Mouse (Mus musculus): ENCODE results near the gene Hdac7.

Hdac7 gene

DNA sequence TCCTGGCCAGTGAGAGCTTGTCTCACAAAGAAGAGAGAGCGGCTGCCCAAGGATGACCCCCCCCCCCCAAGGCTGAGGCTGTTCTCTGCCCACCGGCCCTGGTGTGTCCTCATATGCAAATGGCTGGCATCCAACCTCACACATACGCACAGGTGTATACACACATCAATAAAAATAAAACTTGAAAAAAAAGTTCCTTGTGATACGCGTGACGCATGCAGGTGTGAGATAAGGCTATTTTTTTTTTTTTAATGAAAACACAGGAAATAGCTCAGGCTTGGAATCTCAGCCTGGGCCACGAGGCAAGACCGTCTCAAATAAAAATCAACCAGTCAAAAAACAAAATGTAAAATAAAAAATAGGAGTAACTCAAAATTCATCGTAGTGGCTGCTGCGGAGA, 98.0 kb downstream of the Hdac7 start:
- DNase-seq (ENCODE audit: low read depth, low spot score), result no peak

DNA sequence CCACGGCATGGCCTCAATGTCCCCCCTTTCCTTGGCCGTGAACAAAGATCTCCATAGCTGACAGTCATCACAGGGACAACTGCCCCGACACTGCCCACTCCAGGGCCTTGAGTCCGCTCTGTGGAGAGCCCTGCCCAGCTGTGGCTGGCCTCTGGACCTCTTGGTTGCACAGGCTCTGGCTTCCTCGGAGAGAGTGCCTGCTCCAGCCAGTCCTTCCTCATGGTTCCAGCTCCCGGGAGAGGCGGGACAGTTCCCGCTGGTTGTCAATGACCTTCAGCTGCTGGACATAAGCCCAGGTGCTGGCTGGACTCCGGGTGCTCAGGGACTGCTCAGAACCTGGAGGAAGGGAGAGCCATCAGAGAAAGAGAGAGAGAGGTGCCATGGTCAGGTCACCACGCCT, 99.0 kb downstream of the Hdac7 start:
- no peak for DNase-seq (ENCODE audit: low read depth, low spot score)

DNA sequence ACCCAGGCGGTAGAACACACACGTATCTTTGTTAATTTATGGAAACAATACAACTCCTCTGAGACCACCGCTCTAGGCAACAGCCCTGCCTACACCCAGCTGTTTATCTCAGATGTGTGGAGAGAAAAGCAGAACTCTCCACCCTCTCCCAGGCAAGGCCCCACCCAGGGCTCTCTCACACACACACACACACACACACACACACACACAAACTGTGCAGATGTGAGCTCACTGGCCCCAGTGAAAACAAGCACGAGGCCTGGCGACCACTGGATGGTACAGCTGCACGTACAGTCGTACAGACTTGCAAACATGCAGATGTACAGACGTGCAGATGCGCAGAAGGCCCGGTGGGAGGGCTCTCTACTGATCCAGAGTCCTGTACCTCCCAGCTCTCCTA, 99.4 kb downstream of the Hdac7 start:
- DNase-seq (ENCODE audit: low read depth, low spot score), result no peak

DNA sequence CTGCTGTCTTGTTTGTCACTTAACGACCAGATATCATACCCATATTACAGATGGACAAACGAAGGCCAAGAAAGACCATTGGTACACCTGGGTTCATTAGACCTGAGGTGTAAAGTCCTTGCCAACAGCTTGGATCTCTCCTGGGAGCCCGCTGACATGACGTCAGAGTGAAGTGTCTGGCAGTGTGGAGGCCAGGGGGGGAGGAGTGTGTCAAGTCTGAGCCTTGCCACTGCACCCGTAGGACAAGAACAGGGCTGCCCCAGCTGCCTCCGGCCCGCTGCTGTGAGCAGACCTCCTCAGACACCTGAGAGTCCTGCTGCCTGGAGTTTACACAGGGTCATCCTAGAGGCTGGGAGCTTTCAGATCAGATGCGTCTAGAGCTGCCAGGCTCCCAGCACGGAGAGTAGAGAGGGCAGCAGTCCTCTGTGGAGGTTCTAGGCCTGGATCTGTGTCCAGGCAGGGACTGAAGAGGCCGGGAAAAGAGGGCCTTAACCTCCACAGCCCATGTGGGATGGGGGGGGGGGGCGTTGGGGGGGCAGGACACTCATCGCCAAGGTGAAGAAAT, 100.3 kb downstream of the Hdac7 start:
- DNase-seq (ENCODE audit: low read depth, low spot score), result no peak

DNA sequence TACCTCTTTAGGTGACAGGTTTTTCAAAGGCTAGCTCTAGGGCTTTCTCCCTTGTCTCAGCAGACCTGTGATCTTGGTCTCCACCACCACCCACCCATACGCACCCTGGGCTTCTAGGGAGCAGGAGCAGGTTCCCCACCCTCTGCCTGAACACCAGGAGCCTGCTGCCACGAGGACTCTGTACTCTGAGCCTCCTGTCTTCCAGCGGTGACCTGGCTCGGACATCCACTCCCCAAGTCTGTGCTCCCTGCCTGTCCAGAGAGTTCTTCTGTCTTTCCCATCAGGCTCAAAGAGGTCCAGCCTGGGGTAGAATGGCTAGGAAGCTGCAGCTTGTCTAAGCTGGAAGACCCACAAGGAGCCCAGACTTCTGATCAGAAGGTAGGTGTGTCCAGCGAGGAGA, 101.1 kb downstream of the Hdac7 start:
- no peak for DNase-seq (ENCODE audit: low read depth, low spot score)
